Mouse (Mus musculus) layer of hippocampus, postnatal 10 days (tissue): ENCODE results near the gene Gatad2a. TPM values are rescaled to one million over a fixed set of nuclear protein-coding genes. Genes with fewer than 3 reads are reported as not detected.
"Not testable (repeated sequence)": the region's sequence is repeated elsewhere in the genome, so short reads cannot be mapped to it uniquely, and the experiment has no call there.

Experiments used
- DNase-seq, 2 experiments: peaks; one replicate each; pipeline ENCODE4 v3.0.0; 2021; ENCODE audit warnings: low spot score in 2 of 2
- long read RNA-seq: library from polyadenylated mRNA; stranded (forward); transcript quantifications from one replicate; pipeline ENCODE4 v2.0.0, GENCODE M21; 2023
- total RNA-seq, 2 experiments: library from RNA; stranded (reverse); gene quantifications; 2 replicates each; pipeline ENCODE4 v1.2.3; 2021

Gatad2a gene
- total RNA-seq = 10 to 100 TPM; 40.9 to 43.3 TPM
- long read RNA-seq, partial matches to known transcripts = 3 of 25 reads
- long read RNA-seq, other reads (novel, unspliced or antisense) = 20 of 25 reads

- peak; percentile 100 for DNase-seq
Observed at GRCm38 (mm10) chr8:69995776-69996588, at the start of gene Gatad2a. Gatad2a (minus strand) TSS chr8:69996384.

- DNase-seq = no peak
Observed at GRCm38 (mm10) chr8:70043996-70044395, 47.8 kb upstream of the Gatad2a start.

GRCm38 (mm10) chr8:70042583-70043455, 46.6 kb upstream of the Gatad2a start, which contains the start of the genes Mau2 and Sugp1:
Mau2 (minus strand) TSS chr8:70042734.
Sugp1 (plus strand) TSS chr8:70042813.
- DNase-seq = peak; percentile 95 to 96

DNA sequence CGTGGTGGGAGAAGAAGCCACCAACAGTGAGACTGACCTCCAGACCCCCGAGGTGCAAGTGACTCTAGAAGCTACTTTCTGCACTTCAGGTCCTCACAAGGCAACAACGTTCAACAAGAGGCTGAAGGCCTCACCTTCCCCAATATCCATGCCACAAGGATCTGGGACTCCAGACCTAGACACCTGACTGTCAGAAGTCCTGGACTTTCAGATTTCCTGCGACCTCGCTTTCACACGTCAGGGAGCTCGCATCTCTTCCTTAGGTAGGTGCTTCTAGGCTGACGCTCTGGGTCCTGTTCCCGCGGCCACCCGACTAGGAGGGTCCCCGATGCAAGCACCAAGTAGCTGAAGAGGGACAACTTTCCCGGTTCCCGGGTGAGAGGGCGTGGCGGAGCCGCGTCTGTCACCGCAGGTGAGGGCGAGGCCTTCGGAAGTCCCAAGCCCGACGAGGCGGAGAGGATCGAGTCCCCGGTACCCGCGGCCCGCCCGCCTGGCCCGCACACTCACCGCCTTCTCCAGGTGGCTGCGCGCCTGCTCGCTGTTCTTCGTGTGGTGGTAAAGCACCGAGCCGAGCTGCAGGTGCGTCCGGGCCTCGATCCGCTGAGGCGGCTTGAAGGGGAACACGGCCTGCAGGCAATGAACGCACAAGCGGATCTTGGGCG, 45.8 kb upstream of the Gatad2a start:
- no peak for DNase-seq

GRCm38 (mm10) chr8:70037994-70038393, 41.8 kb upstream of the Gatad2a start:
- no peak for DNase-seq

DNA sequence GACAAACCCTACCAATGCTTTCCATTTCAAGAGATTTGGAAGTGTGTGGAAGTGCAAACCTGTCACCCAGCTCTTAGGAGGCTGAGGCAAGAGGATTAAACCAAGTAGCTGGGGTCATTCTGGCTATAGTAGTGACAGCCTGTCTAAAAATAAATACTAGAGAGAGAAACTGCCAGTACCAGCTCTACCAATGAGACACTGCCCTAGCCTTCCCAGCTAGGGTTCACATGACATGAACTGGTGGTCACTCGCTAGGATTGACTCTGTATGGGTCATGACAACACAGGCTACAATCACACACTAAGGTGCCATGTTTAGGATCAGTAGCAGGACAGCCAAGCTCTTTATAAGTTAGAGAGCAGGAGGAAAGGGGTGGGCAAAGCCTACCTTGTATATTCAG, 34.1 kb upstream of the Gatad2a start:
- no peak for DNase-seq

- no peak for DNase-seq
Observed at GRCm38 (mm10) chr8:70026151-70026550, 30.0 kb upstream of the Gatad2a start.

GRCm38 (mm10) chr8:70023596-70023995, 27.4 kb upstream of the Gatad2a start:
- DNase-seq = no peak

DNA sequence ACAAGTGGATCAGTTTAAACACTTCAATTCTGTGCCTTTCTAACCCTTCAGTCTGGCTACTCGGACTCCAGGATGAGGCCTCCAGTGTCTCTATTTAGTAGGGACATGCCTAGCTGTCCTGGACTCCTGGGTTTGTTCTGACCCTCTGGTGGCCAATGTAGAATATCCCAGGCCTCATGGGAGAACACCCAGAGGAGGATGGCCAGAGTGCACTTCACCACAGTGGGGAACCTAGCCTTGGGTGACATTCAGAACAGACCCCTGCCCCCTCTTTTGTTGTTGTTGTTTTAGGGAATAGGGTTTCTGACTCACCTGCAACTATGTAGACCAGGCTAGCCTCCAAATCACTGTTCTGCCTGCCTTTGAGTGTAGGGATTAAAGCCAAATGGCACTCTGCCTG, 18.8 kb upstream of the Gatad2a start:
- no peak for DNase-seq

DNA sequence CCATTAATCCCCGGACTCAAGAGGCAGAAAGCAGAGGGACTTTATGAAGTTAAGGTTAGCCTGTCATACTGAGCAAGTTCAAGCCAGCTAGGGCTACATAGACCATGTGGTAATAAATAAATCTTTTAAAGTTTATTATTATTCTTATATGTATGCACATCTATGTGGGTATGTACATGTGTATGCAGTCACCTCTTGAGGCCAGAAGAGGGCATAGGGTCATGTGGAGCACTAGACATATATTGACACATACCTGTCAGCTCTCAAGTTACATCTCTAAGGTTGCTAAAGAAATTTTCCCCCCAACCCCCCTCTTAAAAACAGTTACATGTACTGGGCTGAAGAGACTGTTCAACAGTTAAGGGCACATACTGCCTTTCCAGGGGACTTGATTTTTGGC, 16.6 kb upstream of the Gatad2a start:
- DNase-seq = no peak

DNA sequence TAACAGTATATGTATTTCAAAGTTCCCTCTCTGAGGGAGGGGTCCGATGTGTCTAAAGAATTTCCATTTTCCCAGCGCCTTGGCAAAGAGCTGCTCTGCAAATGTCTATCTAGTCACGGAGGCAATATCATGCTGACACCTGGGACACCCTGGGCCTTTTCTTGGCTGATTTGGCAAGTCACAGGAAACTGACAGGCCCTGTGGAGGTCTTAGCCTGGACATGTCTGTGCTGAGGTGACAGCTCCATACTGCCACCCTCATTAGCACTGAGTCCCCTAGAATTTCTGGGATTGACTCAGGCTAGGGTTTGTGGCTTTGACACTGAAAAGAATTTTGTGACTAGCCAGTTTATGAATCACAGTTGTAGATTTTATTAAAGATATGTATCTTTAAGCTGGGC, 16.2 kb upstream of the Gatad2a start:
- DNase-seq = no peak

DNA sequence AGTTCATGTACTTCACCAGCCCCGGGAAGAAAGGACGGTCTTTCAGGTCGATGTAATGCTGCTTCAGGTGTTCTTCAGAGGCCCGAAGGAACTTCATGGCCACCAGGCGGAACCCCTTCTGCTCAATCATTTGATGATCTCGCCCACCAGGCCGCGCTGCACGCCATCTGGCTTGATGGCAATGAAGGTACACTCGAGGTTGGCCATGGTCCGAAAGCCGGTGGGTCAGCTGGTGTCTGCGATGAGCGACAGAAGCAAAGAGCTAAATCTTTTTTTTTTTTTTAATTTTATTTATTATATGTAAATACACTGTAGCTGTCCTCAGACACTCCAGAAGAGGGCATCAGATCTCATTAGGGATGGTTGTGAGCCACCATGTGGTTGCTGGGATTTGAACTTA, 14.6 kb upstream of the Gatad2a start:
- not testable (repeated sequence) for DNase-seq

DNA sequence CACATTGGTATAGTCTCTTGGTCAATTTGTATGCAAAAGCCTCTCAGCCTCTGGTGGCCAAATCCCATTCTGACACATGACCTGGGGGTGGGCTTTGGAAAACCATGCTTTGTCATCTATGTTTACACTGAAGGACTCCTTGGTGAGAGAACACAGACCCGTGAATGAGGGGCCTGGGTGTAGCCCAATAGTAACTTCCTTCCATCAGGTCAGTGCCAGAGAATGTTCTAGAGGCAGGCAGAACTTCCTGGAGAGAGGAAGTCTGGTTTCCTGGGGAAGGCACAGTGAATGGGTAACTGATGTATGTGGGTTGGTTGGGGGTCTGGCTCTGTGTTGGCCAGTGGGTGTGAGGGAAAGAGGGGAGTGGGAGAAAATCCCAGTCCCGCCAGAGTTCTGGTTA, 9.0 kb upstream of the Gatad2a start:
- DNase-seq = no peak

DNA sequence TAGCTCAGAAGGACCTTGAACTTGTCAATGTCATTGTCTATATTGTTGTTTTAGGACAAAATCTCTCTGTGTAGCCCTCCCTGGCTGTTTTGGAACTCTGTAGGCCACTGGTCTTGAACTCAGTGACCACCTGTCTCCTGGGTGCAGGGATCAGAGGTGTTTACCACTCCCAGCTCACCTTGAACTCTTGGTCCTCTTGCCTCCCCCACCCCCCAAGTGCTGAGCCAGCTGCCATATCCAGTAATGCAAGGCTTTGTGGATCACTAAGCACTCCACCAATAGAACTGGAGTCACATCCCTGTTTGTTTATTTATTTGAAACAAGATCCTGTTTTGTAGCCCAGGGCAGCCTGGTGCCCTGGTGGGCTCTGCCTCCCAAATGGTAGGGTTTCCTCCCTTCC, 8.2 kb upstream of the Gatad2a start:
- DNase-seq = no peak

- DNase-seq = no peak
Observed at GRCm38 (mm10) chr8:70003204-70003657, 7.0 kb upstream of the Gatad2a start.

DNA sequence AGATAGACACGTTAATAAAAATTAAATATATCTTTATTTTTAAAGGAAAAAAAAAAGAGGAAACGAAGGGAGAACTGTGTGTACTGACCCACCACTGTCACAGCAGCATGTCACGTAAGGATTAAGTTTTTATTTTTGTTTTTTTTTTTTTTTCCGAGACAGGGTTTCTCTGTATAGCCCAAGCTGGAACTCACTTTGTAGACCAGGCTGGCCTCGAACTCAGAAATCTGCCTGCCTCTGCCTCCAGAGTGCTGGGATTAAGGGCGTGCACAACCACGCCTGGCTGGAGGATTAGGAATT, 5.7 kb upstream of the Gatad2a start:
- not testable (repeated sequence) for DNase-seq

GRCm38 (mm10) chr8:70001176-70001891, 5.2 kb upstream of the Gatad2a start:
- DNase-seq = no peak

DNA sequence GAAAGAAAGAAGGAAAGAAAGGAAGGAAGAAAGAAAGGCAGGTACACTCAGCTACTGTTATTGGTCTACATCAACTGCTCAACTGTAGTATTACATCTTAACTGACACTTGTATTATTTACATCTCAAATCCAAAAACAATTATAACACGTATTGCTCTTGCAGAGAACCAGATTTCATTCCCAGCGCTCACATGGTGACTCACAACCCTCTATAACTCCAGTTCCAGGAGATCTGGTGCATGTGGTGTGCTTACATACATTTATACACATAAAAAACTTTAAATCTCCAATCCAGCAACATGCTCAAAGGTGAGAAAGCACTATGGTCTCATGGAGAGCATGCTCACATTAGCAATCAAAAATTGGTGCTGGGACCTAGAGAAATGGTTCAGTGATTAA, 4.0 kb upstream of the Gatad2a start:
- no peak for DNase-seq

DNA sequence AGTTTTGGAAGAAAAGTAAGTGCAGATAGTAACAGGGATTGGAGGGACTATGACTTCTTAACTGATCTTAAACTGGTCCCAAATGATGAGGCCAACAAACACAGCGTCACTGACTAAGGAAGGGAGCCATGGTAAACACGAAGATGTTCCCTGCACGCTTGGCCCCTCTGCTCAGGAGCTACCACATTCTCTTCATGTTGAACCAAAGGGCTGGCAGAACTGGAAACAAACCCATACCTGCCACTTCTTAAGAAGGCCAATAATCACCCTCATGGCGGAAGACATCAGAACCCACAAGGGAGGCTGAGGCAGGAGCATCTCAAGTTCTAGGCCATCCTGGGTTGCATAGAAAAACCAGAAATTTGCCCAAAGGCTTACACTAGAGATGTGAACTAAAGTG, 3.1 kb upstream of the Gatad2a start:
- no peak for DNase-seq

GRCm38 (mm10) chr8:69998706-69999105, 2.5 kb upstream of the Gatad2a start:
- no peak for DNase-seq
